Mouse (Mus musculus): ENCODE results near the gene 1700012A03Rik. TPM values are rescaled to one million over a fixed set of nuclear protein-coding genes. Genes with fewer than 3 reads are reported as not detected.

The 1700012A03Rik gene
- not detected in 2 replicates for polyA plus RNA-seq (2015; fragmentation: Nextera tagmentation; extraction: Ambion mirVana)

DNA sequence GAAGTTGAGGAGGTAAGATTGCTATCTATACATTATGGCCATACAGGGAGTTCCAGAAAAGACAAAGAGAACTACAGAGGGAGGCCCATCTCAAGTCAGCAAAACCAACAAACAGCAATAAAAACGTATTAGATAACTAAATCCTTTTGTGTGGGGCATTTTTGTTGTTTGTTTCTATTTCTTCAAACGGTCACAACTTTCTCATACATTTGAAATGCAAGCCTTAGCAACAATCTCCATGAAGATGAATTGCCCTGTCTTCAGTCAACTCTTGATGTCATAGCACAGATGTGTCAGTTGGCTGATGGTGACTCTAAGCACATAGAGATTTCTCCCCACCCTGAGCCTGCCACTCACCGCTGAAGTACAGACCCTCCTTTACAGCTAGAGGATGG, at the start of gene 1700012A03Rik:
Gene 1700012A03Rik, plus strand, starts transcription at position 296 of the 395 bp plus-strand sequence.
- Histone ChIP-seq H3K27ac (ENCODE audit: low read length) (no peak within 1 kb of the TSS), H3K9me3 (ENCODE audit: control insufficient read depth, low read length) (no peaks in the 10 kb centered on the region), H3K4me3 (ENCODE audit: low read length) (no peak within 1 kb of the TSS), H3K27me3 (replicated peaks; ENCODE audit: control insufficient read depth, insufficient read depth, low read length) (no peaks in the 10 kb centered on the region), H3K4me2 (ENCODE audit: low read depth, low read length) (no peak within 1 kb of the TSS), H3K4me1 (ENCODE audit: control insufficient read depth, insufficient read depth, low read length) (no peaks in the 10 kb centered on the region), H3K9ac (ENCODE audit: low read depth, low read length) (no peak within 1 kb of the TSS), H3K36me3 (ENCODE audit: control insufficient read depth, insufficient read depth, low read length) (no peaks in the 10 kb centered on the region)
- WGBS, result 77% methylated on average over 3 of the region's 3 CpGs
- no peak for ATAC-seq

DNA sequence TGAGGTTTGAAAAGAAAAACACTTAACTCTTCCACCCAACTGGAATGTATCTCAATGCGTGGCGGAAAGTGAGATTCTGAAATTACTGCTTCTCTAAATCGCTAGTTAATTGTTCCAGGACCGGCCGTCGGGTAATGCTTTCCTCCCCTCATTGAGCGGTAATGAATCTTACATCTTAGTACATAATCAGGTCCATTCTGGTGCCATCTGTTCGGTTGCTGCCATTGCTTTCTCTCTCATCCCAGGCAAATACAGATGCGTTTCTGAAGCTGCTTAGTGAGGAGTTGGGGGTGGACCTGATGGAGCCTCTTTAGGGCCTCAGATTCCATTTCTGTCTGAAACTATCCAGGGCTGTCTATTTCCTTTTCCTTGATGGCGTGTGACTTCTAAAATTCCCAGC, 45.8 kb upstream of the 1700012A03Rik start:
- 85% methylated on average over 10 of the region's 10 CpGs for WGBS
- no peaks in the 10 kb centered on the region for H3K9me3 ChIP-seq (ENCODE audit: control insufficient read depth, low read length)

DNA sequence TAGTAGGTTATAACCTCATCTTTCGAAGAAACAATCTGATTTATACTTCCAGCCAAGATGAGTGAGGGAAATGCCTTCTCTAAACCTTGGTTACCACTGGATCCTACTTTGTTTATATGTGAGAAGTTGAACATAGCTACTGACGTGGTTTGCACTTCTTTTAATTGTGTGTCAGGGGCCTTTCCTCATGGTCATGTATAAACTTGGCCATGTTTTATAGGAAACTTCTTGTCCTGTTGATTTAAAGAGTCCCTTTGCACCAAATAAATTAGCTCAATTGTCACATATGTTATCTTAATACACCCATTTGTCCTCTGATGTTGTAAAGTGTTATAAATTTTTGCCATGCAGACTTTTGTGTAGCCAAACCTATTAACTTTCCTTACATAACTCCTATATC, 44.1 kb upstream of the 1700012A03Rik start:
- Histone ChIP-seq H3K9me3 (ENCODE audit: control insufficient read depth, low read length) (no peaks in the 10 kb centered on the region), H3K9ac (ENCODE audit: low read depth, low read length) (no peak overlapping the region), H3K36me3 (ENCODE audit: control insufficient read depth, insufficient read depth, low read length) (no peaks in the 10 kb centered on the region), H3K4me1 (ENCODE audit: control insufficient read depth, insufficient read depth, low read length) (no peaks in the 10 kb centered on the region), H3K27me3 (replicated peaks; ENCODE audit: control insufficient read depth, insufficient read depth, low read length) (no peaks in the 10 kb centered on the region), H3K4me3 (ENCODE audit: low read length) (no peak overlapping the region), H3K27ac (ENCODE audit: low read length) (no peak overlapping the region), H3K4me2 (ENCODE audit: low read depth, low read length) (no peak overlapping the region)
- WGBS, result 62% methylated on average over 2 of the region's 2 CpGs
- ATAC-seq, result no peak

More for the DNA sequence above, 45.8 kb upstream of the 1700012A03Rik start:
- H3K27me3 ChIP-seq (replicated peaks; ENCODE audit: control insufficient read depth, insufficient read depth, low read length), result no peaks in the 10 kb centered on the region
- no peak for ATAC-seq
- H3K4me3 ChIP-seq (ENCODE audit: low read length), result no peak overlapping the region
- H3K9ac ChIP-seq (ENCODE audit: low read depth, low read length), result no peak overlapping the region
- no peak overlapping the region for H3K4me2 ChIP-seq (ENCODE audit: low read depth, low read length)
- H3K36me3 ChIP-seq (ENCODE audit: control insufficient read depth, insufficient read depth, low read length), result no peaks in the 10 kb centered on the region
- no peak overlapping the region for H3K27ac ChIP-seq (ENCODE audit: low read length)
- no peaks in the 10 kb centered on the region for H3K4me1 ChIP-seq (ENCODE audit: control insufficient read depth, insufficient read depth, low read length)

DNA sequence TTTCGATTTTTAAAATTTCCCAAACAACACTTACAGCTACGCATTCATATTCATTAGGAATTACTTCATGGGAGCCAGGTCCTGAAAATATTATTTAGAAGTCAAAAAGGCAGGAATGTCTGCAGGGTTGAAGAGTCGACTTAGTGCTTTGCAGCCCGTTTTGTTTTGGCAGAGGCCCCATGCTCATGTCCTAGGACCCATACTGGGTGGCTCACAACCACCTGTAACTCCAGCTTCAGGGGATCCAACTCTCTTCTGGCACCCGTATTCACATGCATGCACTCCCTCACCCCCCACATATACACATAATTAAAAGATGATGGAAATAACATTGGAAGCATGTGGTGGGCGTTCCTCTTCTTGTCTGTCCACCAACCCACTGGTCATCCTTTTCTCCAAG, 43.7 kb upstream of the 1700012A03Rik start:
- no peak overlapping the region for H3K9ac ChIP-seq (ENCODE audit: low read depth, low read length)
- no peaks in the 10 kb centered on the region for H3K27me3 ChIP-seq (replicated peaks; ENCODE audit: control insufficient read depth, insufficient read depth, low read length)
- no peak overlapping the region for H3K4me3 ChIP-seq (ENCODE audit: low read length)
- H3K4me2 ChIP-seq (ENCODE audit: low read depth, low read length), result no peak overlapping the region
- no peaks in the 10 kb centered on the region for H3K36me3 ChIP-seq (ENCODE audit: control insufficient read depth, insufficient read depth, low read length)
- no peak overlapping the region for H3K27ac ChIP-seq (ENCODE audit: low read length)
- ATAC-seq, result no peak
- H3K4me1 ChIP-seq (ENCODE audit: control insufficient read depth, insufficient read depth, low read length), result no peaks in the 10 kb centered on the region
- WGBS, result 78% methylated on average over 6 of the region's 6 CpGs
- H3K9me3 ChIP-seq (ENCODE audit: control insufficient read depth, low read length), result no peaks in the 10 kb centered on the region

DNA sequence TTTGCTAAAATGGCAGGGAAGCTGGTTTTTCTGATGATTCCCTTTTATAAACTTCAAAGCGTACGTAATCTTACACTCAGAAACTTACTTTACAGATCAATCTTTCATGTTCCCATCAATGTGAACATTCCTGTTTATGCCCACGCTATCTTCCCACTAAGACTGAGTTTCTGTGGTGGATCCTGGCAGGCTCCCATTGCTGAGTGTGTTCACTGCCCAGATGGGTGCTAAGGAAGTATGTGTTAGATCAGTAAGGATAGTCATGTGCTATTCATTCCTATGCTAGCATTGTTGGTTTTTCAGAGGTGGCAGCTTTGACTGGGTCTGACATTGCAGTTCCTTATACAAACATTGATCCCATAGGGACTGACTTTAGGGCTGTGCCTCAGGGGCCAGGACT, 42.7 kb upstream of the 1700012A03Rik start:
- H3K9me3 ChIP-seq (ENCODE audit: control insufficient read depth, low read length), result no peaks in the 10 kb centered on the region
- H3K36me3 ChIP-seq (ENCODE audit: control insufficient read depth, insufficient read depth, low read length), result no peaks in the 10 kb centered on the region
- H3K27ac ChIP-seq (ENCODE audit: low read length), result no peak overlapping the region
- H3K4me1 ChIP-seq (ENCODE audit: control insufficient read depth, insufficient read depth, low read length), result no peaks in the 10 kb centered on the region
- H3K4me3 ChIP-seq (ENCODE audit: low read length), result no peak overlapping the region
- ATAC-seq, result no peak
- H3K27me3 ChIP-seq (replicated peaks; ENCODE audit: control insufficient read depth, insufficient read depth, low read length), result no peaks in the 10 kb centered on the region
- 95% methylated on average over 3 of the region's 3 CpGs for whole genome bisulfite sequencing
- no peak overlapping the region for H3K4me2 ChIP-seq (ENCODE audit: low read depth, low read length)
- no peak overlapping the region for H3K9ac ChIP-seq (ENCODE audit: low read depth, low read length)

DNA sequence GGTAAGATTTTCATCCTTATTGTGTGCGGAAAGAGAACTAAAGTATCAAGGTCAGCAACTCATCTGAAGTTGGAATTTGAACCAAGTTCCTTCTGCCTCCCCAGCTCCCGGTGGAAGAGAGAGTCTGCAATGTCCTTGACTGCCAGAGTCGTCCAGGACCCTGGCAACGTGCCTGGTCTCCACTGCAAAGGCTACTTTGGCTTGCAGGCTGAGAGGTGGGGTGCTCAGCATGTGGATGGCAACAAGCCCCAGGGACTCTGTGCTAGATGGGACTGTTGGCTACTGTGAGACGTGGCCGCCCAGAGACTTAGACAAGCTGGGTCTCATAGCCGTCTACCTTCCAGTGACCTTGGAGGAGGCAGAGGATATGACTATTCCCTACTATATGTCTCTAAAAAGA, 33.2 kb upstream of the 1700012A03Rik start:
- H3K4me1 ChIP-seq (ENCODE audit: control insufficient read depth, insufficient read depth, low read length), result no peaks in the 10 kb centered on the region
- H3K36me3 ChIP-seq (ENCODE audit: control insufficient read depth, insufficient read depth, low read length), result no peaks in the 10 kb centered on the region
- no peaks in the 10 kb centered on the region for H3K9me3 ChIP-seq (ENCODE audit: control insufficient read depth, low read length)
- H3K9ac ChIP-seq (ENCODE audit: low read depth, low read length), result no peak overlapping the region
- no peak overlapping the region for H3K27ac ChIP-seq (ENCODE audit: low read length)
- no peak for ATAC-seq
- H3K4me3 ChIP-seq (ENCODE audit: low read length), result no peak overlapping the region
- H3K27me3 ChIP-seq (replicated peaks; ENCODE audit: control insufficient read depth, insufficient read depth, low read length), result no peaks in the 10 kb centered on the region
- no peak overlapping the region for H3K4me2 ChIP-seq (ENCODE audit: low read depth, low read length)
- 72% methylated on average over 7 of the region's 7 CpGs for WGBS

DNA sequence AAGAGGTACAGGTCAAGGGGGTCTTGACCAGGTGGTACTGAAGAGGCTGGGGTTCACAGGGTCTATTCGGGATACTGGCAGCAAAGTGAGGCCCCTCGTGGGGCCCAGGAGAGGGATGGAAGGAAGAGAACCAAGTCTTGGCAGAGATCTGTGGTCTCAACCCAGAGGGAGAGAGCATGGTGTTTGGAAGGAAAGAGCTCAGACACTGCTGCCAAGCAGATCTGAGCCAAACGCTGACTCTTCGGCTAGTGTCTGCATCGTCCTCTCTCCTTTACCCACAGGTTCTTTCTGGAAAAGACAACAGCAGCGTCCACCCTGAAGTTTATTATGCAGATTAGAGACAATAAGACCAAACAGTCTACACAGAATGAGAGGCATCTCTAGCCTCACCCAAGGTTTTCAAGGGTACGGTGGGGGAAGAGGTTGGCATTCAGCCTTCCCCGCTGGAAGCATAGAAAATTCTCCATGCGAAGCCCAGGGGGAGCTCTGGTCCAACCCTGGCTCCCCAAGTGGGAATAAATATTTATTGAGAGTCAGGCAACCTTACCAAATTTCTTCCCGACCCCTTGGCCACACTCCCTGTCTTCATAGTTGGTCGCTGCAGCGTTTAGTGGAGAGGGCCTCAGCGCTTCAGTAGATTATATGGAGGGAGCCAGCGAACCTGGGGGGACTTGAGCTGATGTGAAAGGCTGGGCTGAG, 32.5 kb upstream of the 1700012A03Rik start:
- Histone ChIP-seq H3K4me2 (ENCODE audit: low read depth, low read length) (no peak overlapping the region), H3K4me3 (ENCODE audit: low read length) (no peak overlapping the region), H3K27ac (ENCODE audit: low read length) (no peak overlapping the region), H3K36me3 (ENCODE audit: control insufficient read depth, insufficient read depth, low read length) (no peaks in the 10 kb centered on the region), H3K27me3 (replicated peaks; ENCODE audit: control insufficient read depth, insufficient read depth, low read length) (no peaks in the 10 kb centered on the region), H3K4me1 (ENCODE audit: control insufficient read depth, insufficient read depth, low read length) (no peaks in the 10 kb centered on the region), H3K9me3 (ENCODE audit: control insufficient read depth, low read length) (no peaks in the 10 kb centered on the region), H3K9ac (ENCODE audit: low read depth, low read length) (no peak overlapping the region)
- no peak for ATAC-seq
- WGBS, result 71% methylated on average over 14 of the region's 14 CpGs

DNA sequence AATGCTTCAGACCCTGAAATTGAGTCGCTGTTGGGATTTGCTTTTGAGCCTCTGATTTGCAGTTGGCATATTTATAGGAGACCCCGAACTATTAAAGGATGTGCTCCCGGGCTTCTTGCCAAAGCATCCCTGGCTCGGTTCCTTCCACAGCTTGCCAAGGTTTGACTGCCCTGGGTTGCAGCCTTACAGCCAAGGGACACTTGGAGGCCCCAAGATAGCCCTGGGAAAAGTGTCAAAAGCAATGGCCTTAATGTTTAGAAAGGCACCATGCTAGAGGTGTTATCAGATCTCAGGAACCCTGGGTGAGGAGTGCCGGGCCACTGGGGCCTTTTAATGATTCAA, 32.0 kb upstream of the 1700012A03Rik start:
- H3K4me1 ChIP-seq (ENCODE audit: control insufficient read depth, insufficient read depth, low read length), result no peaks in the 10 kb centered on the region
- no peak overlapping the region for H3K4me3 ChIP-seq (ENCODE audit: low read length)
- WGBS, result 49% methylated on average over 5 of the region's 5 CpGs
- no peak overlapping the region for H3K27ac ChIP-seq (ENCODE audit: low read length)
- H3K36me3 ChIP-seq (ENCODE audit: control insufficient read depth, insufficient read depth, low read length), result no peaks in the 10 kb centered on the region
- no peak overlapping the region for H3K9ac ChIP-seq (ENCODE audit: low read depth, low read length)
- H3K4me2 ChIP-seq (ENCODE audit: low read depth, low read length), result no peak overlapping the region
- no peak for ATAC-seq
- H3K27me3 ChIP-seq (replicated peaks; ENCODE audit: control insufficient read depth, insufficient read depth, low read length), result no peaks in the 10 kb centered on the region
- no peaks in the 10 kb centered on the region for H3K9me3 ChIP-seq (ENCODE audit: control insufficient read depth, low read length)

DNA sequence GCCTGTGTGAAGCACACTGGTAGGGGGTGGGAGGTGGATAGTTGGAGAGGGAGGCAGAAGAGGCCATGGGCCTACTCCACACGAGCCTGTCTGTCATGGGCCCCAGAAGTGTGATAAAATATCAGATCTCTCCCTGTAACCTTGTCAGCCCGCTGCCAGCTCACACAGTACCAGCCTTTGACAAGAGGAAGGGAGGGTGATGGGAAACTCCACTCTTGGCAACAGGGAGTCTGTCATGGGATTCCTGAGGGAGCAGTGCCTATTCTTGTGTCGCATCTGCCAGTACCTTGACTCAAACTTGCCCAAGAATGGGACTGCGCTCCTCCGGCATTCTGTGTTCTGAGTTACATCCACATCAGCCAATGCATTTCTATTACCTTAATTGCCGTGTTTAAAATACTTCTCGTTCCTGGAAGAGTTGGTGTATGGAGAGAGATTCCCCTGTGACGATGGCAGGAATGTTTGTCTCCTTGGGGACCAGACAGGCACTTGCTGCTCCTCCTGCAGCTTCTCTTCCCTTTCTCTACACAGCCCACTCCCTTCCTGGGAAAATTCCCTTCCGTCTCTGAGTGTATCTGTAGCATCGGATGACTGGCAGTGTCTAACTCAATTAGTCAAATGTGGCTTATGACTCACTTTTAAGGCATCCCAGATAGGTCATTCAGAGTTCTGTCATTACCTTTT, 28.1 kb upstream of the 1700012A03Rik start:
- H3K4me2 ChIP-seq (ENCODE audit: low read depth, low read length), result no peak overlapping the region
- H3K27ac ChIP-seq (ENCODE audit: low read length), result no peak overlapping the region
- H3K4me3 ChIP-seq (ENCODE audit: low read length), result no peak overlapping the region
- 77% methylated on average over 10 of the region's 10 CpGs for WGBS
- no peaks in the 10 kb centered on the region for H3K36me3 ChIP-seq (ENCODE audit: control insufficient read depth, insufficient read depth, low read length)
- ATAC-seq, result no peak
- no peak overlapping the region for H3K9ac ChIP-seq (ENCODE audit: low read depth, low read length)
- H3K27me3 ChIP-seq (replicated peaks; ENCODE audit: control insufficient read depth, insufficient read depth, low read length), result no peaks in the 10 kb centered on the region
- H3K4me1 ChIP-seq (ENCODE audit: control insufficient read depth, insufficient read depth, low read length), result no peaks in the 10 kb centered on the region
- H3K9me3 ChIP-seq (ENCODE audit: control insufficient read depth, low read length), result no peaks in the 10 kb centered on the region

DNA sequence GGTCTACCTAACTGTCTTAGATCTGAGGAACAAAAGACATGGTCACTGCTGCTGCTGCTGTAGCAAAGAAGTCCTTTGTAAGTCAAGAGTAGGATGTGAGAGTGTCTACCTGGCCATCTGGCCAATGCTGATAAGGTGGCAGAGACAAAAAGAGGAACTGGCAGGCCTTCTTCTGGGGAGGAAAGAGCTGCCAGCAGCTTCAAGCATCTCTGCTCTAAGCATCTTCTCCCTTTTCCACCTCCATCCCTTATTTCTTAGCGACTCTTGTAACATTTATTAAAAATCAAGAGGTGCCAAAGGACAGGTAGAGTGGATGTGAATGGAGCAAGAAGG, 27.5 kb upstream of the 1700012A03Rik start:
- 89% methylated on average over 1 of the region's 1 CpGs for WGBS
- H3K27ac ChIP-seq (ENCODE audit: low read length), result no peak overlapping the region
- H3K4me3 ChIP-seq (ENCODE audit: low read length), result no peak overlapping the region
- H3K9ac ChIP-seq (ENCODE audit: low read depth, low read length), result no peak overlapping the region
- no peaks in the 10 kb centered on the region for H3K36me3 ChIP-seq (ENCODE audit: control insufficient read depth, insufficient read depth, low read length)
- no peaks in the 10 kb centered on the region for H3K27me3 ChIP-seq (replicated peaks; ENCODE audit: control insufficient read depth, insufficient read depth, low read length)
- no peak overlapping the region for H3K4me2 ChIP-seq (ENCODE audit: low read depth, low read length)
- H3K9me3 ChIP-seq (ENCODE audit: control insufficient read depth, low read length), result no peaks in the 10 kb centered on the region
- ATAC-seq, result no peak
- no peaks in the 10 kb centered on the region for H3K4me1 ChIP-seq (ENCODE audit: control insufficient read depth, insufficient read depth, low read length)
